9 mouse cellular contexts compared by ENCODE assay signal in the genomic region with DNA sequence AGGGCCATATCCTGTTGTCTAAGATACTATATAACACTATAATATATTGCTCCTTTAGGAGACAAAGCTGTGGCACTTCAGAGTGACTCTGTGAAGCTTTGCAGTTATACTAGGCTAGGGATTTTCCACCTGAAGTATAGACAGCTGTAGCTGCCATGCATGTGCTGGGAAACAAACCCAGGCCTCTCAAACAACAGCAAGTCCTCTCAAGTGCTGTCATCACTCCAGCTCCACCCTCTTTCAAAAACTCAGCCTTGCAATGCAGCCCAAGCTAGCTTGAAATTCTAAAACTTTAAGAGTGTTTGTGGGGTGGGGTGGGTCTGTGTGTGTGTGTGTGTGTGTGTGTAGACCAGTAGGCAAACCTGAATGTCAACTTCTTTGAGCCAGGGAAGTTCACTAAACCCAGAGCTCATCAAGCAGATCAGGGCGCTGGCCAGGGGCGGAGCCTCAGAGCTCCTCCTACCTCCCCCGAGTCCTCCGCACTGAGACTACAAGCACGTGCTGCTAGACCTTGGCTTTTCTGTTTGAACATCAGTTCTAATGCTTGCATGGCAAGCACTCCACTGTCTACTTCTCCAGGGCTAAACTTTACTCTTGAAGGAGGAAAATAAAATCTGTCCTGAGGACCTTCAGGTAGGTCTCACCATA. TPM values are rescaled to one million over a fixed set of nuclear protein-coding genes. Genes with fewer than 3 reads are reported as not detected.
A peak's percentile ranks its signal among the peaks of the same experiment; 100 is the strongest.
DNase-seq lines count a peak whose midpoint lies in the region; ATAC-seq lines count a peak whose summit lies in the region.
"Had no signal": no experiment of that assay in that cellular context is flagged by ENCODE, and none has a peak within 500 bp of the region (broad histone marks: within the 10 kb centered on the region; RNA-seq: fewer than 3 reads in every experiment).

No protein-coding gene starts in this region.

- no peak overlapping the region for H3K9ac ChIP-seq in heart, embryonic 15.5 days
- no peak overlapping the region for H3K9ac ChIP-seq in limb, embryonic 12.5 days (replicated peaks)

- H3K4me1 ChIP-seq in heart, embryonic 15.5 days (replicated peaks), result peaks cover 10% of the 10 kb centered on the region
- peaks cover 5% of the 10 kb centered on the region; the same call in 1 of the 2 replicates for H3K4me1 ChIP-seq in limb, embryonic 12.5 days (replicated peaks)

- DNase-seq in heart, adult 8-10 months (ENCODE audit: low spot score), result no peak
- DNase-seq in forelimb bud, embryonic 11.5 days (ENCODE audit: low read depth, low spot score), result peak; percentile 55
- peak; percentile 40 for DNase-seq in naive thymus-derived CD4-positive, alpha-beta T cell, adult 2 months (ENCODE audit: low read depth)
- no peak for DNase-seq in layer of hippocampus, adult 9-11 months
- DNase-seq in adipocyte (ENCODE audit: low spot score), result no peak

- no peak overlapping the region for H3K27ac ChIP-seq in heart, embryonic 15.5 days
- H3K27ac ChIP-seq in limb, embryonic 12.5 days, result no peak overlapping the region

- WGBS in heart, embryonic 15.5 days, result 4% methylated on average over 5 of the region's 5 CpGs
- WGBS in limb, embryonic 12.5 days, result 3% methylated on average over 5 of the region's 5 CpGs

- peak; percentile 74 for ATAC-seq in heart, embryonic 15.5 days (replicated peaks; ENCODE audit: insufficient number of reproducible peaks, insufficient read depth, low FRiP score, low read depth)
- ATAC-seq in limb, embryonic 12.5 days (ENCODE audit: insufficient number of reproducible peaks, insufficient read depth, low FRiP score, low TSS enrichment, low read depth), result no peak
- no peak for ATAC-seq in cerebellum, adult (ENCODE audit: insufficient number of reproducible peaks, low FRiP score, low TSS enrichment)

- peak overlapping the region; percentile 44 for H3K4me2 ChIP-seq in heart, embryonic 15.5 days
- peak overlapping the region; percentile 34 for H3K4me2 ChIP-seq in limb, embryonic 12.5 days

- peaks cover 14% of the 10 kb centered on the region; the same call in 1 of the 2 replicates for H3K27me3 ChIP-seq in heart, embryonic 15.5 days
- H3K27me3 ChIP-seq in limb, embryonic 12.5 days, result 0 out of 2 replicates have a peak, but pooled peaks cover 5% of the 10 kb centered on the region

- no peak overlapping the region for H3K4me3 ChIP-seq in heart, embryonic 15.5 days
- no peak overlapping the region for H3K4me3 ChIP-seq in limb, embryonic 12.5 days (replicated peaks)

- no peaks in the 10 kb centered on the region for H3K36me3 ChIP-seq in heart, embryonic 15.5 days
- H3K36me3 ChIP-seq in limb, embryonic 12.5 days, result no peaks in the 10 kb centered on the region

- H3K9me3 ChIP-seq in heart, embryonic 15.5 days (replicated peaks), result no peaks in the 10 kb centered on the region
- no peaks in the 10 kb centered on the region for H3K9me3 ChIP-seq in limb, embryonic 12.5 days

RNA-seq across cellular contexts. Expression of a gene that starts 5.5 kb away (rescaled TPM):
- 0.11 and 0.15 TPM in 2 replicates for polyA plus RNA-seq in heart, embryonic 15.5 days (2015; fragmentation: Nextera tagmentation; extraction: Ambion mirVana)
- not detected for total RNA-seq in heart, adult 8-10 months (2022)
- 0.08 and 0.13 TPM in 2 replicates for polyA plus RNA-seq in limb, embryonic 12.5 days (2016; fragmentation: Nextera tagmentation; extraction: Ambion mirVana)
- polyA plus RNA-seq: large intestine, adult 2 months had no signal

RNA-seq across cellular contexts. Expression of a gene that starts 56.4 kb away (rescaled TPM):
- 0.09 and 0.14 TPM in 2 replicates for polyA plus RNA-seq in heart, embryonic 15.5 days (2015; fragmentation: Nextera tagmentation; extraction: Ambion mirVana)
- total RNA-seq in heart, adult 8-10 months (2022), result under 1 TPM in 1 of 4 experiments, not detected in 3; 0.08 TPM
- polyA plus RNA-seq in limb, embryonic 12.5 days (2016; fragmentation: Nextera tagmentation; extraction: Ambion mirVana), result 0.06 and 0.15 TPM in 2 replicates

Comparison
In these comparisons a context has a peak if more than half of its experiments do, and no peak if none do; other contexts are left out.
1. DNase-seq: peak in forelimb bud, embryonic 11.5 days (single experiment) and naive thymus-derived CD4-positive, alpha-beta T cell, adult 2 months (single experiment); none in heart, adult 8-10 months (single experiment), layer of hippocampus, adult 9-11 months (single experiment) and adipocyte (single experiment).